Comparison of ENCODE assay signal across 8 mouse cellular contexts in genomic region chr2:179974651-179975471, GRCm38 (mm10). TPM values are rescaled to one million over a fixed set of nuclear protein-coding genes. Genes with fewer than 3 reads are reported as not detected.
DNase-seq lines count a peak whose midpoint lies in the region; ATAC-seq lines count a peak whose summit lies in the region.

No protein-coding gene starts in this region.

- peak overlapping the region; percentile 85 for H3K4me3 ChIP-seq in embryonic facial prominence, embryonic 10.5 days
- peak overlapping the region; percentile 84 for H3K4me3 ChIP-seq in hindbrain, embryonic 10.5 days
- peak overlapping the region; percentile 79 for H3K4me3 ChIP-seq in limb, embryonic 13.5 days
- peak overlapping the region; percentile 90 for H3K4me3 ChIP-seq in midbrain, embryonic 11.5 days (ENCODE audit: low read depth, low read length)

- DNase-seq in urinary bladder, adult 18-20 months (ENCODE audit: low spot score in 2 of 2), result peak; percentile 18 to 48
- DNase-seq in urinary bladder, postnatal 10 days (ENCODE audit: low spot score), result no peak
- peak; percentile 45 for DNase-seq in embryonic facial prominence, embryonic 10.5 days (ENCODE audit: low spot score)
- DNase-seq in hindbrain, embryonic 10.5 days (ENCODE audit: low spot score), result peak; percentile 40
- DNase-seq in midbrain, embryonic 11.5 days (ENCODE audit: low spot score, missing footprints), result peak; percentile 93
- peak; percentile 64 for DNase-seq in testis, postnatal 10 days (ENCODE audit: low spot score)
- no peak for DNase-seq in adipocyte (ENCODE audit: low spot score)

- H3K27me3 ChIP-seq in embryonic facial prominence, embryonic 10.5 days (replicated peaks; ENCODE audit: low read depth, poor library complexity, severe bottlenecking), result no peaks in the 10 kb centered on the region
- H3K27me3 ChIP-seq in hindbrain, embryonic 10.5 days (ENCODE audit: insufficient read depth, poor library complexity, severe bottlenecking), result no peaks in the 10 kb centered on the region; the same call in 1 of the 2 replicates
- H3K27me3 ChIP-seq in limb, embryonic 13.5 days, result no peaks in the 10 kb centered on the region
- 0 out of 2 replicates have a peak, but pooled peaks cover 3% of the 10 kb centered on the region for H3K27me3 ChIP-seq in midbrain, embryonic 11.5 days (ENCODE audit: control insufficient read depth, insufficient read depth, low read length)

- no peaks in the 10 kb centered on the region for H3K9me3 ChIP-seq in embryonic facial prominence, embryonic 10.5 days
- no peaks in the 10 kb centered on the region for H3K9me3 ChIP-seq in hindbrain, embryonic 10.5 days
- no peaks in the 10 kb centered on the region for H3K9me3 ChIP-seq in limb, embryonic 13.5 days
- no peaks in the 10 kb centered on the region for H3K9me3 ChIP-seq in midbrain, embryonic 11.5 days (ENCODE audit: control insufficient read depth, low read length)

- peak overlapping the region; percentile 100 for H3K4me2 ChIP-seq in limb, embryonic 13.5 days (replicated peaks)
- H3K4me2 ChIP-seq in midbrain, embryonic 11.5 days, result peak overlapping the region; percentile 100

- peak overlapping the region; percentile 71 for H3K9ac ChIP-seq in limb, embryonic 13.5 days
- H3K9ac ChIP-seq in midbrain, embryonic 11.5 days (ENCODE audit: low read length), result peak overlapping the region; percentile 91

- H3K36me3 ChIP-seq in embryonic facial prominence, embryonic 10.5 days (replicated peaks), result no peaks in the 10 kb centered on the region; the same call in 1 of the 2 replicates
- H3K36me3 ChIP-seq in hindbrain, embryonic 10.5 days, result no peaks in the 10 kb centered on the region
- H3K36me3 ChIP-seq in limb, embryonic 13.5 days, result no peaks in the 10 kb centered on the region
- no peaks in the 10 kb centered on the region for H3K36me3 ChIP-seq in midbrain, embryonic 11.5 days (ENCODE audit: control insufficient read depth, insufficient read depth, low read length)

- peaks cover 60% of the 10 kb centered on the region for H3K4me1 ChIP-seq in embryonic facial prominence, embryonic 10.5 days
- H3K4me1 ChIP-seq in hindbrain, embryonic 10.5 days (replicated peaks), result peaks cover 64% of the 10 kb centered on the region
- peaks cover 56% of the 10 kb centered on the region for H3K4me1 ChIP-seq in limb, embryonic 13.5 days
- peaks cover 33% of the 10 kb centered on the region for H3K4me1 ChIP-seq in midbrain, embryonic 11.5 days (ENCODE audit: control insufficient read depth, insufficient read depth, low read length)

- H3K27ac ChIP-seq in embryonic facial prominence, embryonic 10.5 days (replicated peaks), result peak overlapping the region; percentile 51
- peak overlapping the region; percentile 77 for H3K27ac ChIP-seq in hindbrain, embryonic 10.5 days
- H3K27ac ChIP-seq in limb, embryonic 13.5 days, result no peak overlapping the region
- H3K27ac ChIP-seq in midbrain, embryonic 11.5 days (ENCODE audit: low read depth, low read length), result no peak overlapping the region

- no peak for ATAC-seq in limb, embryonic 13.5 days (ENCODE audit: low FRiP score, low read depth)
- peak; percentile 4; the same call in 1 of the 2 replicates for ATAC-seq in midbrain, embryonic 11.5 days (ENCODE audit: low FRiP score)

- WGBS in embryonic facial prominence, embryonic 10.5 days, result 5% methylated on average over 45 of the region's 45 CpGs
- WGBS in hindbrain, embryonic 10.5 days, result 2% methylated on average over 45 of the region's 45 CpGs
- WGBS in limb, embryonic 13.5 days, result 2% methylated on average over 45 of the region's 45 CpGs
- 2% methylated on average over 44 of the region's 45 CpGs for WGBS in midbrain, embryonic 11.5 days

RNA-seq across cellular contexts. Expression of gene Taf4, which starts 1.6 kb away (rescaled TPM):
- 3.2 and 3.7 TPM in 2 replicates for polyA plus RNA-seq in embryonic facial prominence, embryonic 10.5 days (2016; fragmentation: Nextera tagmentation; extraction: Ambion mirVana)
- 3.7 and 4.4 TPM in 2 replicates for polyA plus RNA-seq in hindbrain, embryonic 10.5 days (2016; fragmentation: Nextera tagmentation; extraction: Ambion mirVana)
- polyA plus RNA-seq in limb, embryonic 13.5 days (2015; fragmentation: Nextera tagmentation; extraction: Ambion mirVana), result 2.7 and 3.3 TPM in 2 replicates
- 5.8 and 6.0 TPM in 2 replicates for polyA plus RNA-seq in midbrain, embryonic 11.5 days (2014; fragmentation: Nextera tagmentation; extraction: Ambion mirVana)

RNA-seq across cellular contexts. Expression of gene Lsm14b, which starts 49.9 kb away (rescaled TPM):
- 8.6 and 9.9 TPM in 2 replicates for polyA plus RNA-seq in embryonic facial prominence, embryonic 10.5 days (2016; fragmentation: Nextera tagmentation; extraction: Ambion mirVana)
- polyA plus RNA-seq in hindbrain, embryonic 10.5 days (2016; fragmentation: Nextera tagmentation; extraction: Ambion mirVana), result 9.4 and 12.9 TPM in 2 replicates
- 11.2 and 11.7 TPM in 2 replicates for polyA plus RNA-seq in limb, embryonic 13.5 days (2015; fragmentation: Nextera tagmentation; extraction: Ambion mirVana)
- 11.1 and 14.5 TPM in 2 replicates for polyA plus RNA-seq in midbrain, embryonic 11.5 days (2014; fragmentation: Nextera tagmentation; extraction: Ambion mirVana)

Comparison
In these comparisons a context has a peak if more than half of its experiments do, and no peak if none do; other contexts are left out.
1. DNase-seq: peak in urinary bladder, adult 18-20 months (2 of 2), embryonic facial prominence, embryonic 10.5 days (single experiment), hindbrain, embryonic 10.5 days (single experiment), midbrain, embryonic 11.5 days (single experiment) and testis, postnatal 10 days (single experiment); none in urinary bladder, postnatal 10 days (single experiment) and adipocyte (single experiment).
2. H3K27ac ChIP-seq: peak in embryonic facial prominence, embryonic 10.5 days (single experiment) and hindbrain, embryonic 10.5 days (single experiment); none in limb, embryonic 13.5 days (single experiment) and midbrain, embryonic 11.5 days (single experiment).
3. Peak in every context shown above with its lines, with median percentiles within 50 percentile points of each other: H3K4me3 ChIP-seq.